Mouse (Mus musculus): ENCODE data around the gene Wnt5b.

DNA sequence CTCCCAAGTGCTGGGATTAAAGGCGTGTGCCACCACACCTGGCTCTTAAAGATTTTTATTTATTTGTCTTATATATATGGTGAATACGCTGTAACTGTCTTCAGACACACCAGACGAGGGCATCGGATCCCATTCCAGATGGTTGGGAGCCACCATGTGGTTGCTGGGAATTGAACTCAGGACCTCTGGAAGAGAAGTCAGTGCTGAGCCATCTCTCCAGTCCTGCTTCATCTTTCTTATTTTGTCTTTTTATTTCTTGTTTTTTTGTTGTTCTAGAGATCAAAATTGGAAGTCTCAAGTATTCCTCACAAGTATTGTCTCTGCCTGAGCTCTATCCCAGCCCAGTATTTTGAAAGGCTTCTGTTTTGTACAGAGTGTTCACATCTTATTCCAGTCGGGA lies 123.8 kb downstream of the Wnt5b start:
- TF ChIP-seq CTCF (IDR thresholded peaks at IDR 0.05; ENCODE audit: borderline replicate concordance, insufficient read depth, low read length): no peak
- TF ChIP-seq POLR2A (IDR thresholded peaks at IDR 0.05; ENCODE audit: low read depth, low read length): no peak

All from embryonic fibroblast, embryonic 13.5 days (primary cell).